In the genomic region with DNA sequence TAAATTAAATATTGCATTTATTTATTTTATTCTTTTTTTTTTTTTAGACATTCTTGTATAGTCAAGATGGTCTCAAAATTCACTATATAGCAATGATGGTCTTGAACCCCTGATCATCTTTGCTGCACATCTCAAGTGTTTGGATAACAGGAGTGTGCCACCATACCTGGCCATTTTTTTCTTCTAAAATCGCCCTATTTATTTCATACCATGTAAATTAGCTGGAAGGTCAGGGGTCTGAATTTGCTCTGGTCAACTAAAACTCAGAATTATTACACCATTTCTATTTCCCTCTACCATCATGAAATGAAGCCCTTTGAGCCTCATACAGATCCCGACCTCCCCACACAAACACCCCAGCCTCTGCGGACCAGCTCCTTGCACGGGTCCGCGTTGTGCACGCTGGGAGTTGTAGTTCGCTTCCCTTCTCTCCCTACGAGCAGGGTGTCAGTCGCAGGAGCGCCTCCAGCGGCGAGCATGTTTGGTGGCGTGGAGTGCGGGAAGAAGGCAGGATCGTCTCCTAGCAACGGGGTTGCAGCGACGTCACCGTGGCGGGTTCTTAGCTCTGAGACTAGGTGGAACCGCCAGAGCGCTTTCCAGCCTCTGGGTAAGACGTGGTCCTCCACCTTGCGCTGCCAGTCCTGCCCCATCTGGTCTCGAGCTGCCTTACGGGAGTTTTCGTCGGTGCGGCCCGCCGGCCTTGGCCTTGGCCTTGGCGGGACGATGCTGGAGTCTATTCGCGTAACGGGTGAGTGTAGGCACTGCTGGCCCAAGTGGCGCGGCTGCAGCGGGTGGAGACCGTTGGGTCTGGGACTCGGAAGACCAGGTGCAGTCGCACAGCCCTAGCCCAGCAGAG, we compare ENCODE assay signal across 8 mouse cellular contexts. TPM values are rescaled to one million over a fixed set of nuclear protein-coding genes. Genes with fewer than 3 reads are reported as not detected.
A peak's percentile ranks its signal among the peaks of the same experiment; 100 is the strongest.
DNase-seq lines count a peak whose midpoint lies in the region; ATAC-seq lines count a peak whose summit lies in the region.

A gene (plus strand): TSS at position 512 of the 856 bp plus-strand sequence.

- no peaks in the 10 kb centered on the region for H3K4me1 ChIP-seq in intestine, embryonic 15.5 days (replicated peaks)

- under 1% methylated on average over 43 of the region's 43 CpGs for WGBS in intestine, embryonic 15.5 days

- no peak within 1 kb of the TSS for H3K27ac ChIP-seq in intestine, embryonic 15.5 days

- H3K9ac ChIP-seq in intestine, embryonic 15.5 days = peak within 1 kb of the TSS; percentile 42

- ATAC-seq in intestine, embryonic 15.5 days = peak; percentile 99
- ATAC-seq in megakaryocyte-erythroid progenitor cell, adult 5-6 weeks (replicated peaks; ENCODE audit: low FRiP score, low TSS enrichment, poor library complexity, severe bottlenecking) = peak; percentile 100

- H3K4me2 ChIP-seq in intestine, embryonic 15.5 days (replicated peaks) = peak within 1 kb of the TSS; percentile 76

- H3K9me3 ChIP-seq in intestine, embryonic 15.5 days = no peaks in the 10 kb centered on the region

- no peaks in the 10 kb centered on the region for H3K27me3 ChIP-seq in intestine, embryonic 15.5 days (replicated peaks)

- H3K4me3 ChIP-seq in intestine, embryonic 15.5 days (replicated peaks) = peak within 1 kb of the TSS; percentile 49

- no peaks in the 10 kb centered on the region for H3K36me3 ChIP-seq in intestine, embryonic 15.5 days

- intact Hi-C loops in gastrocnemius, postnatal 36 days (cut with DNase I) = no loop called here
- intact Hi-C loops in left cerebral cortex, postnatal 14 days (cut with DNase I) = loop anchor here (5.0 kb wide), 1 partner anchor 254 kb away; a partner anchor contains a TSS

- DNase-seq in adrenal gland, adult 8-10 months = peak; percentile 96
- peak; percentile 96 for DNase-seq in embryo, embryonic 11.5 days (ENCODE audit: low read depth, low spot score)
- DNase-seq in gastrocnemius, postnatal 36 days = peak; percentile 92 to 93
- peak; percentile 98 for DNase-seq in left cerebral cortex, postnatal 14 days (ENCODE audit: low spot score in 2 of 2)
- peak; percentile 98 for DNase-seq in right cerebral cortex, postnatal 14 days
- DNase-seq in urinary bladder, postnatal 25 days (ENCODE audit: low spot score) = peak; percentile 88

RNA-seq across cellular contexts. Expression of the gene that starts here (rescaled TPM):
- 10 to 100 TPM in 2 of 4 experiments, 1 to 10 TPM in 2; 5.1 to 15.9 (median 9.6) TPM for total RNA-seq in adrenal gland, adult 8-10 months (2022)
- total RNA-seq in gastrocnemius, postnatal 36 days (2021) = under 1 TPM; 0.13 to 0.20 TPM
- polyA plus RNA-seq in intestine, embryonic 15.5 days (2015; fragmentation: Nextera tagmentation; extraction: Ambion mirVana) = 2.9 and 4.4 TPM in 2 replicates
- 1 to 10 TPM; 7.4 to 8.1 TPM for total RNA-seq in left cerebral cortex, postnatal 14 days (2021)
- total RNA-seq in megakaryocyte-erythroid progenitor cell, adult 5-6 weeks (2014; fragmentation: Nextera tagmentation) = 5.8 and 10.7 TPM in 2 replicates
- total RNA-seq in megakaryocyte-erythroid progenitor cell, adult 5-6 weeks (2017) = 11.7 and 16.4 TPM in 2 replicates

Comparison
In these comparisons a context has a peak if more than half of its experiments do, and no peak if none do; other contexts are left out.
1. RNA of the gene that starts here (total RNA-seq): 5.8 to 16.4 TPM in megakaryocyte-erythroid progenitor cell, adult 5-6 weeks, 5.1 to 15.9 TPM in adrenal gland, adult 8-10 months and 7.4 to 8.1 TPM in left cerebral cortex, postnatal 14 days; 0.13 to 0.20 TPM in gastrocnemius, postnatal 36 days; every median in the first group is over 4 times any median in the second.
2. Peak in DNase-seq in gastrocnemius, postnatal 36 days; RNA of the gene not detected or under 1 TPM.
3. Peak in every context shown above with its lines, with median percentiles within 50 percentile points of each other: DNase-seq.